Mouse (Mus musculus) myocyte (in vitro differentiated cells): ENCODE results near the gene Iqsec2. TPM values are rescaled to one million over a fixed set of nuclear protein-coding genes. Genes with fewer than 3 reads are reported as not detected.

Experiments
- H3K27me3 ChIP-seq: one replicate; pipeline ENCODE4 v1.6.1; 2011; ENCODE audit not compliant: control insufficient read depth, insufficient read depth, insufficient read length
- H3K36me3 ChIP-seq: one replicate; pipeline ENCODE4 v1.6.1; 2011; ENCODE audit not compliant: control insufficient read depth, insufficient read depth
- H3K4me2 ChIP-seq: one replicate; pipeline ENCODE4 v1.6.1; 2011; ENCODE audit warnings: low read depth, control low read depth
- H3K4me3 ChIP-seq: one replicate; pipeline ENCODE4 v1.5.1; 2011; ENCODE audit warnings: mild to moderate bottlenecking, control low read depth, moderate library complexity
- H3K79me2 ChIP-seq: one replicate; pipeline ENCODE4 v1.6.1; 2011; ENCODE audit not compliant: control insufficient read depth, insufficient read depth
- H3ac ChIP-seq: one replicate; pipeline ENCODE4 v1.6.1; 2011; ENCODE audit not compliant: control insufficient read depth, insufficient read length
- CEBPB ChIP-seq: IDR thresholded peaks from 2 replicates; pipeline ENCODE4 v1.6.1; 2011; ENCODE audit warnings: mild to moderate bottlenecking, moderate library complexity; ENCODE audit not compliant: poor library complexity, insufficient read depth, severe bottlenecking
- E2F4 ChIP-seq: IDR thresholded peaks from one replicate; pipeline ENCODE4 v1.6.1; 2011; ENCODE audit warnings: mild to moderate bottlenecking, control low read depth, moderate library complexity; ENCODE audit not compliant: insufficient read depth
- MAX ChIP-seq: IDR thresholded peaks from one replicate; pipeline ENCODE4 v1.6.1; 2011; ENCODE audit warnings: low read depth, mild to moderate bottlenecking, control low read depth
- MYOD1 ChIP-seq, 3 experiments: IDR thresholded peaks; one replicate each; pipeline ENCODE4 v1.6.1; 2011; ENCODE audit warnings: control low read depth in 2 of 3, low read depth in 2 of 3, mild to moderate bottlenecking in 2 of 3, moderate library complexity in 1 of 3; ENCODE audit not compliant: insufficient read length in 2 of 3, control insufficient read depth in 1 of 3
- MYOG ChIP-seq, 3 experiments: IDR thresholded peaks; one replicate each; pipeline ENCODE4 v1.6.1; 2011; ENCODE audit warnings: control low read depth in 2 of 3, low read depth in 2 of 3, mild to moderate bottlenecking in 2 of 3; ENCODE audit not compliant: insufficient read length in 2 of 3, control insufficient read depth in 1 of 3, insufficient read depth in 1 of 3
- POLR2A ChIP-seq: IDR thresholded peaks from one replicate; pipeline ENCODE4 v1.6.1; 2011; ENCODE audit warnings: low read depth, mild to moderate bottlenecking, control low read depth, moderate library complexity; ENCODE audit not compliant: insufficient read length
- POLR2AphosphoS2 ChIP-seq: IDR thresholded peaks from one replicate; pipeline ENCODE4 v1.6.1; 2011; ENCODE audit warnings: low read depth, control low read depth; ENCODE audit not compliant: insufficient read length
- REST ChIP-seq: IDR thresholded peaks from one replicate; pipeline ENCODE4 v1.6.1; 2011; ENCODE audit warnings: mild to moderate bottlenecking, control low read depth, moderate library complexity; ENCODE audit not compliant: insufficient read depth, insufficient read length
- SRF ChIP-seq: IDR thresholded peaks from one replicate; pipeline ENCODE4 v1.6.1; 2011; ENCODE audit warnings: low read depth; ENCODE audit not compliant: control insufficient read depth, insufficient read length
- TCF12 ChIP-seq: IDR thresholded peaks from one replicate; pipeline ENCODE4 v1.6.1; 2011; ENCODE audit warnings: mild to moderate bottlenecking, control low read depth; ENCODE audit not compliant: poor library complexity, insufficient read depth, severe bottlenecking
- TCF3 ChIP-seq: IDR thresholded peaks from one replicate; pipeline ENCODE4 v1.6.1; 2011; ENCODE audit warnings: low read depth, control low read depth; ENCODE audit not compliant: insufficient read length
- USF1 ChIP-seq: IDR thresholded peaks from one replicate; pipeline ENCODE4 v1.6.1; 2011; ENCODE audit warnings: low read depth, mild to moderate bottlenecking, control low read depth, moderate library complexity
- polyA plus RNA-seq: library from polyadenylated mRNA; unstranded; fragments of >200 nt; fragmentation: generic; extraction: Trizol; gene quantifications from one replicate; pipeline ENCODE4 v1.2.1, GENCODE M21; 2012; ENCODE audit warnings: missing spikeins

The Iqsec2 gene
- polyA plus RNA-seq, 1 experiment, result 11.2 TPM

GRCm38 (mm10) chrX:152144742-152145214 lies 710 bp downstream of the Iqsec2 start:
- peak overlapping the region; percentile 29 for H3K4me3 ChIP-seq
- no peaks in the 10 kb centered on the region for H3K27me3 ChIP-seq
- TF ChIP-seq MAX (no peak), MYOG (IDR thresholded peaks at IDR 0.05; ENCODE audit: control insufficient read depth in 1 of 3, insufficient read depth in 1 of 3, insufficient read length in 2 of 3, low read depth in 2 of 3) (peak in 1 of 3 experiments; percentile 0)
- no peaks in the 10 kb centered on the region for H3K79me2 ChIP-seq
- H3K4me2 ChIP-seq, result peak overlapping the region; percentile 66
- peak overlapping the region; percentile 39 for H3ac ChIP-seq
- no peaks in the 10 kb centered on the region for H3K36me3 ChIP-seq

DNA sequence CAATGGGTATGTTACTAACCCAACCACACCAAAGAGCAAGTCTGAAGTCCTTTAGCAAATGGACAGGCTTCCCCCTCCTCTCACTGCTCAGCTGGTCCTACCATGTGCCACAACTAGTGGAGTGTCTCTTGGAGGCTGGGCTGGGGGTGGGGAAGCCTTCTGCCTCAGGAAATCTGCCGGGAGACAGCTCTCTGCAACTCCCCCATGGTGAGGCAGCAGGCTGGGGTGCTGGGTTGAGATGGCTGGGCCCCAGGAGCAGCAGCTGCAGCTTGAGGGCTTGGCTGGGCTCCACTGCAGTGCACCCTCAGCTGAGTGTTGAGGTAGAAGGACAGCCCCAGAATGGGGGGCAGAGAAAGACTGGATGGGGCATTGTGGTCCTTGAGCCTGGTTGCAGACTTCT lies 2.1 kb downstream of the Iqsec2 start:
- Histone ChIP-seq H3K36me3 (no peaks in the 10 kb centered on the region), H3K4me3 (peak overlapping the region; percentile 29), H3K79me2 (no peaks in the 10 kb centered on the region), H3K27me3 (no peaks in the 10 kb centered on the region), H3K4me2 (peak overlapping the region; percentile 66), H3ac (no peak overlapping the region)
- no peak for TF ChIP-seq E2F4
- peak in 2 of 3 experiments; percentile 54 to 73 for TF ChIP-seq MYOG (IDR thresholded peaks at IDR 0.05; ENCODE audit: control insufficient read depth in 1 of 3, insufficient read depth in 1 of 3, insufficient read length in 2 of 3, low read depth in 2 of 3)
- peak in 2 of 3 experiments; percentile 36 to 70 for TF ChIP-seq MYOD1 (IDR thresholded peaks at IDR 0.05; ENCODE audit: control insufficient read depth in 1 of 3, insufficient read length in 2 of 3, low read depth in 2 of 3)

DNA sequence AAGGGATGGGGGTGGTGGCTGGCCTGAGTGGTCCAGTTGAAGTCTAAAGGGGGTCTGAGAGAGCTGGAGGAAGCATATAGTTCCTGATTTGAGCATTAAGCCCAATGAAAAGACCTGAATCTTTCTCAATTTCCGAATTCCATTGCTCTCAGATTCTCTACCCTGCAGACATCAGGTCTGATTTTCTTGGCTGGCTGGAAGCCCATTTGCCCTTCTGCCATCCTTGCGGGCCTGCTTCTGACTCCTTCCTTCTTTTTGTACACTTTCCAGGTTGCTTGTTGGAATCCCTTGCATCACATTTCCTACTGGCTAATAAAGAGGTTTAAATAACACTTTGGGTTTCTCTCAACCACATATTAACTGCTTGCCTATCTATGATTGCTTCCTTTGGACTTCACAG lies 2.6 kb downstream of the Iqsec2 start:
- no peak for TF ChIP-seq SRF
- Histone ChIP-seq H3K4me2 (peak overlapping the region; percentile 30), H3K4me3 (no peak overlapping the region), H3K79me2 (no peaks in the 10 kb centered on the region), H3ac (no peak overlapping the region), H3K27me3 (no peaks in the 10 kb centered on the region), H3K36me3 (no peaks in the 10 kb centered on the region)

DNA sequence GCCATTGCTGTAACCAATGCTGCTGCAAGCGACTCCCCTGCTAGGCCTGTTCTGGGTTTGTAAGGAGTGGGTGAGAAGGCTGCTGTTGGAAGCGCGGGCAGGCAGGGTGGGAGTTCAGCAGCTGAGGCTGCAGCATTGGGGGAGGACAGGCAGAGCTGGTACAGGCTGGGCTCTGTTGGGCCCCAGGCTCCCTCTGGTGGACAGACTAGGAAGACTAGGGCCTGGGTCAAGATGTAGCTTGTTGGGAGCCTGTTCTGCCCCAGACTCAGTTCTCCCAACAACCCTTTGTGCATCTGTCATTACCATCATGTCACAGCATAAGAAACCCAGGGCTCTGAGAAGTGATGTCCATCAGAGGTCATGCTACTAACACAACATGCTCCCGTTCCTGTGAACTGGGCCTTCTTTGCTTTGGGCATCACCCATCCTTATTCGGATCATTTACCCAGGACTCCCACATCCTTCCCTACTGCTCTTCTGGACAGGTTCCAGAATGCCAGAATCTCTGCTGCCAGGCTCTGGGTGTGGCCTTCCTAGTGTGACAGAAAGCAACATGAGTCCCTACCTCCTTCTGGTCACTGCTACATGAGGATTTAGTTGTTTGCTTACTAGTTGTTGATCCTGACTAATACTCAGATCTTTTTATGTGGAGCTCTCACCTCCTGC lies 3.5 kb downstream of the Iqsec2 start:
- Histone ChIP-seq H3K27me3 (no peaks in the 10 kb centered on the region), H3K4me2 (peak overlapping the region; percentile 10)

GRCm38 (mm10) chrX:152148706-152149105 lies 4.6 kb downstream of the Iqsec2 start:
- TF ChIP-seq REST, result no peak
- no peak for TF ChIP-seq POLR2AphosphoS2
- no peak for TF ChIP-seq E2F4
- TF ChIP-seq MAX, result no peak
- TF ChIP-seq TCF3, result no peak
- TF ChIP-seq CEBPB, result no peak
- no peak for TF ChIP-seq USF1
- TF ChIP-seq MYOG (IDR thresholded peaks at IDR 0.05; ENCODE audit: control insufficient read depth in 1 of 3, insufficient read depth in 1 of 3, insufficient read length in 2 of 3, low read depth in 2 of 3), result no peak
- no peak for TF ChIP-seq MYOD1 (IDR thresholded peaks at IDR 0.05; ENCODE audit: control insufficient read depth in 1 of 3, insufficient read length in 2 of 3, low read depth in 2 of 3)
- TF ChIP-seq POLR2A, result no peak
- TF ChIP-seq TCF12, result no peak
- no peak for TF ChIP-seq SRF
- no peak overlapping the region for H3K4me2 ChIP-seq
- no peak overlapping the region for H3ac ChIP-seq
- H3K79me2 ChIP-seq, result no peaks in the 10 kb centered on the region
- no peaks in the 10 kb centered on the region for H3K36me3 ChIP-seq
- H3K27me3 ChIP-seq, result no peaks in the 10 kb centered on the region
- H3K4me3 ChIP-seq, result no peak overlapping the region

More for the DNA sequence above, 3.5 kb downstream of the Iqsec2 start:
- Histone ChIP-seq H3K79me2 (no peaks in the 10 kb centered on the region), H3K36me3 (no peaks in the 10 kb centered on the region), H3ac (no peak overlapping the region), H3K4me3 (no peak overlapping the region)
- TF ChIP-seq USF1, result no peak

GRCm38 (mm10) chrX:152151709-152152108 lies 7.6 kb downstream of the Iqsec2 start:
- no peak overlapping the region for H3K4me3 ChIP-seq
- no peaks in the 10 kb centered on the region for H3K79me2 ChIP-seq
- TF ChIP-seq USF1, result no peak
- no peak for TF ChIP-seq POLR2A
- H3ac ChIP-seq, result no peak overlapping the region
- H3K4me2 ChIP-seq, result no peak overlapping the region
- no peaks in the 10 kb centered on the region for H3K27me3 ChIP-seq
- no peaks in the 10 kb centered on the region for H3K36me3 ChIP-seq
